Mouse (Mus musculus) adrenal gland, adult 18-20 months (tissue): ENCODE measurements around the gene Zbtb20. TPM values are rescaled to one million over a fixed set of nuclear protein-coding genes. Genes with fewer than 3 reads are reported as not detected.

Experiments used
- DNase-seq, 2 experiments: peaks; one replicate each; pipeline ENCODE4 v3.0.0; 2021 to 2022; ENCODE audit warnings: low spot score in 2 of 2
- total RNA-seq, 2 experiments: library from RNA; stranded (reverse); gene quantifications; 1 replicate in 1 of 2; 2 replicates in 1 of 2; pipeline ENCODE4 v1.2.3; 2021

The Zbtb20 gene
- total RNA-seq, 2 experiments from 2014 or later: 101 to 109 TPM

DNA sequence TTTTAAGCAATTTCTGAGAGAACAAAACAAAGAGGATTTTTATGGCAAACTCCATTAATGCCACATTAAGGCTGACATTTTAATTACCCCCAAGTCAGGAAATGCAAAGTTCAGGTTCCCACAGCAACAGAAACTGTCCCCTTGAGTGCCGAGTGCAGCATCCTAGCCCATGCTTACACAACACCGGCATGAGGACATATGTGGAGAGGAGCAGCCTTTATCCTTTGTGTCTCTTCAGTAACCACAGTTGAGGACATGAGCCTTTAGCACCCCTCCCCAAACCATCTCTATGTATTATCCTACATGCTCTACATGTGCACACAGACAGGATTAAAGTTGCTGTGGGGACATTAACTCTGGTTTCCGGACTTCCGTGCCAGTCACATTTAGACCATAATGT, 705.9 kb downstream of the Zbtb20 start:
- DNase-seq: no peak

DNA sequence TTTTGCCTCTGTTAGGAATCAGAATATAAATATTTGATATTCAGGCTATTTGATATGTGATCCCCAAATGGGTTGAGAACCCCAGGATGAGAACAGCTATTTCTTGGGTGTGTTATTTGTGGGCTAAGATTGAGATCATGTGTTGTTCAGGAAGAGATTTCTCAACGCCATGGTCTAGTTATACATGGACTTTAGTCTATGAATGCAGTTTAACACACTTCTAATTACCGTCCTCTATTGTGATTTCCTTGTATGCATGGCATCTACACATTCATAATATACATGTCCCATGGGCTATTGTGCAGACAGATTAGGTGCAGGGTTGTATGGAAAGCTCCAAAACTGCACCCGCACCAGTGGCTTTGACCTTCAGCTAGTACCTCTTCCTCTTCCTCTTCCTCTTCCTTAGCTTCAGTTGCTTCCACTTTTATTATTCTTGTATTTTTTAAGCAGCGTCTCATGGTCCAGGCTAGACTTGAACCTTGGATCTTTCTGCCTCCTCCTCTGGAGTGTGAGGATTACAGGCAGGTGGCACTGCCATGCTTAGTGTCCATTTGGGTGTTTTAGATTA, 711.3 kb downstream of the Zbtb20 start:
- DNase-seq: no peak

GRCm38 (mm10) chr16:43590704-43591493, 715.2 kb downstream of the Zbtb20 start:
- no peak for DNase-seq

DNA sequence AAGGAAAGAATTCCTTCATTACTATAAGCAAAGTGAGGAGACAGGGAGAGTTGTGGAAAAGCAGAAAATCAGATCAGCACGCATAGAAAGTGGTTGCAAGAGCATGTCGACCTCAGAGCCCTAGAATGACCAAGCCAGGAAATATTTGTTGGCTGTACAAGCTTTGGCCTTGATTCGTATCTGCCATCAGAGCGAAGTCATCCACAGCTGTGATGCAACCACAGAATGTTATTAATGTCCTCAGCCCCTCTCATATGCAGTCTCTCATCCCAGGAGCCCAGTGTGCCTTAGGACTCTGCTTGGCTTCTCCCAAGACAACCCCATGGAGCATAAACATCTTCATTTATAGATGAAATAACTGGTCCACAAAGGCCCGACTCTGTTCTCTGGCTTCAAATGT, 716.4 kb downstream of the Zbtb20 start:
- peak in 1 of 2 experiments; percentile 37 for DNase-seq

DNA sequence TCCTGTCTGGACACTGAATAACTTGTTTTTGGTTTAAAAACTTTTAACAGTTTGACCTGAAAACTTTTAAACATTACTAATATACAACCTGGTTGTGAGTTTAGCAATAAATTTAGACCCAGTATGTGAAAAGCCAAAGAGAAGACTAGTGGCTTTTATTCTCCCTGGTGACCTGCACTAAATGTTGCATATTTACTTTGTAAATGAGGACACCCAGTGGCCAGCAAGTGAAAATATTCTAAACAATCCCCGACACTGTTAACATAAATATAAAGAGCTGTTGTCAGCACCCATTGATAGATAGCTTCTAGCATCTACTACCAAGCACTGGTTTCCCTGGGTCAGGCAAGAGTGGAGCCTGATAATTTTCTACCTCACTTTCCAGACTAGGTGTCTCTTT, 717.1 kb downstream of the Zbtb20 start:
- no peak for DNase-seq

- no peak for DNase-seq
Measured at GRCm38 (mm10) chr16:43597375-43598060, 721.8 kb downstream of the Zbtb20 start.

DNA sequence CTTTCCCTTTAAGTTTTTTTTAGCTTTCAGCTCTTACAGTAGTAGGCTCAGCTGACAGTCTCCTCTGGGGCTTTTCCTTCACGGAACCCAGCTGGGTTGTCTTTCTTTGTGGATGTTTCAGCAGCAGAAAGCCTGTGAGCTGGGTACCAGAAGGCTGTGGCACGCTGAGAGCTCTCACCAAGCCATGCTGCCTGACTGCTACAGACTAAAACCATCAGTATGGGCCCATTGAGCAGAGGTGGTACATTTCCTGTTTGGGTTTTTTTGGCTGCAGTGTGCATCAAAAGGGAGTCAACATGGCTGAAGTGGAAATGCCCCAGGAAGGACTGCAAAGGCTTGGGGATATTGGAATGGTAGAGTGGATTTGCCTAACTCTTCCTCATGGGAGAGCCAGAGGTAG, 724.0 kb downstream of the Zbtb20 start:
- no peak for DNase-seq

DNA sequence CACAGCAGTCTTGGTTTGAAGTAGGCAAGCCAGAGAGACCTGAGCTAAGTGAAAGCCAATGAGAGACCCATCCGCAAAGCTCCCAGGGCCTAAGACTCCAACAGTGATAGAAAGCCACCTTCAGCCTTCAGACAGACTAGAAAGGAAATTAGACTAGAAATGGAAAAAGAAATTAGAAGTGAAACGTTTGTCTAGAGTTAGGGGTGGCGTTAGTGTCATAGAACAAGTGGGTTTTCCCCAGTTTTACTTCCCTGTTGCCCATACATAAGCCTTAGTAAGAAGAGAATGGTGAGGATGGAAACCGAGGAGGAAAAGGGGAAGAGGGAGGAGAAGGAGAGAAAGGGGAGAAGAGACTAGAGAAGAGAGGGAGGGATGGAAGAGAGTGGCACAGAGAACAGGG, 726.9 kb downstream of the Zbtb20 start:
- no peak for DNase-seq

DNA sequence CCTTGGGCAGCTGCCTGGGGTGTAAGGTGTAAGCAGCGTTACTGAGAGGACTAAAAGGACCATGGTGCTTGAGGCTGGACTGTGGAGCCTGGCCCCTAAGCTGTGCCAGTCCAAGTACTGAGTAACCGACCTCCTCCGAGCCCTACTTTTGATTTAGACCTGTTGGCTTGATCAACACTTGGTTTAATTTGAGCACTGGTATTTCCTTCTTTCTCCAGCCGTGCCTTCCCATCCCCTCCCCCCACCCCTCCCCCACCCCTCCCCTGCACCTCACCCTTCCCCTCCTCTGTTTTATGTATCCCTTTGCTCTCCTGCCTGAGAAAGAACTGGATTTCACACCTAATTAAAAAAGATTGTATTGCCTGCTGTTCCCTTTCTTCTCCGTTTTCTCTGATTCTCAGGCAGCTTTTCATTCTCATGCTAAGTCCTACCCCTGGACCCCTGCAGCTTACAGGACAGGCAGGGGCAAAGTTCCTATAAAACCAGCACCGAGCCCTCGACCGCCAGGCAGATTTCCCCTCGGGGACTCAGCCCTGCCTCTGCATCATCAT, 728.0 kb downstream of the Zbtb20 start:
- DNase-seq: no peak

DNA sequence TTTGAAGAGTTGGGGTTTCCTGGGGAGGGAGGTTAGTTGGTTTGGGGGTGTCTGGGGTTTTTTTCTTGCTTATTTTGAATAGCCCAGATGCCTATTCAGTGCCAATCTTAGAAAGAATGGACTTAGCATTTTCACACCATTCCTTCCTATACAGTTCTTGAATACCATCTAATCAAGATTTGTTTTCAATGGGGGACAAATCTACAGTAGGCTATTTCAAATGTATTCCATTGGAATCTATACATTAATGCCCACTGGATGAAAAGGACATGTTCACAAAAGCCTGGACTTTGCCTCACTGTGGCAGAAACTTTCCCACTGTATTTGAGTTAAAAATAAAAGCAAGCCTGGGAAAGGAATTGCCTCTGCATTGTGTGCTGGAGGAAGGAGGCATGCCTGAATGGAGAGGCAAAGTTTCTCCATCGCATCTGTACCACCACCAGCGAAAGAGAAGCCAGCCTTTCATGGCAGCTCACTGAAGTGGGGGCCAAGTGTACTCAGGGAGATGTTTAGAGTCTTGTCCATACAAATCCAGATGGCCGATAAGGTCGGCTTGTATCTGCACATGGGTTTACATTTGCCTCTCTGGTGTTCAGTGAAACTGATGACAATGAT, 728.8 kb downstream of the Zbtb20 start:
- no peak for DNase-seq

DNA sequence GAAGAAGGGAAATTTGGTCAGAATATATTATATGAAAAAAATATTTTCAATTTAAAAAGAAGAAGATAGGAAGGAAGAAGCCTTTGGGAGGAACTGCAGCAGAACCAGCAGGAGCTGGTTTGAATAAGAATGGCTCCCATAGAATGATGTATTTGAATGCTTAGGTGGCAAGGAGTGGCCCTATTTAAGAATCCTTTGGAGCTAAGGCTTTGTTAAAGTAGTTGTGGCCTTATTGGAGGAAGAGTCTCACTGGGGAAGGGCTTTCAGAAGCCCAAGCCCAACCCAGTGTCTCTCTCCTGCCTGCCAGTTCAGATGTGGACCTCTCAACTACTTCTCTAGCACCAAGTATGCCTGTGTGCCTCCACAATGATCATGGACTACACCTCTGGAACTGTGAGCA, 731.4 kb downstream of the Zbtb20 start:
- DNase-seq: no peak

GRCm38 (mm10) chr16:43608066-43608465, 732.4 kb downstream of the Zbtb20 start:
- no peak for DNase-seq

GRCm38 (mm10) chr16:43610375-43610774, 734.7 kb downstream of the Zbtb20 start:
- DNase-seq: no peak

DNA sequence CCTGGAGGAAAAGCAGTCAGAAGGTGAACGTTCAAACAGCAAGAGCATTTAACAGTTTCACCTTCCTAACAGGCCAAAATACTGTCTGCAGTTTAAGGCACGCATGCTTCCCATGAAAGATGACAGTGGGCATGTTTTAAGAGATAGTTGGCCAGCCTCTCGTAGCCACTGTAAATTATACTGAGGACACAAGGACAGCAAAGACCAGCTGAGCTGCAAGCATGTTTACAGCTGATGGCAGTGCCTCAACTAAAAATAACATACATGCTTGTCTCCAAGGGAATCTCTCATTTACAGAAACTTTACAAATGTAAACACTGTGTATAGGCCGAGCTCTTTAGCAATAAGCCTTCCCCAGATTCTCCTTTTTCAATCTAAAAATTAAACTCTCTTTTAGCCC, 740.7 kb downstream of the Zbtb20 start:
- DNase-seq: no peak

- no peak for DNase-seq
Measured at GRCm38 (mm10) chr16:43617346-43617745, 741.7 kb downstream of the Zbtb20 start.

- no peak for DNase-seq
Measured at GRCm38 (mm10) chr16:43618286-43618685, 742.6 kb downstream of the Zbtb20 start.

- no peak for DNase-seq
Measured at GRCm38 (mm10) chr16:43619277-43619676, 743.6 kb downstream of the Zbtb20 start.

- DNase-seq: no peak
Measured at GRCm38 (mm10) chr16:43620359-43620758, 744.7 kb downstream of the Zbtb20 start.

- DNase-seq: no peak
Measured at GRCm38 (mm10) chr16:43623315-43624000, 747.8 kb downstream of the Zbtb20 start.

GRCm38 (mm10) chr16:43624876-43625275, 749.2 kb downstream of the Zbtb20 start:
- no peak for DNase-seq

DNA sequence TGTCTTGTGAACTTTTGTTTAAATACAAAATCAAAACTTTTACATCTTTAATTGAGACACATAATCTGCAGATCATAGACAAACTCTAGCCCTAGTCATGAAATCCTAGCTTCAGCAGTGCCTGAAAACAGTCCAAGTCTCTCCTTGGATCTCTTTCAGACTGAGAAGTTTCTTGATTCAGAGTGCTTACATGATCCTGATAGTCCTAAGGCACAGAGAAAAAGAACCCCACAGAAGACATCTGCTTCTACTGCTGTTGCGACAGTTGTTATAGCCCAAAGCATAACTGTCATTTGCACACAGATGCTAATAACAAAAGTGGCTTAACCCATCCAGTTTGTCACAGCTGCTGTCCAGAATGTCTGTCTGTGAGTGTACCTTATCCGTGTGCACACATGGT, 749.6 kb downstream of the Zbtb20 start:
- no peak for DNase-seq
